Comparison of ENCODE assay signal across 10 mouse cellular contexts in genomic region chr14:118070100-118070499, GRCm38 (mm10). TPM values are rescaled to one million over a fixed set of nuclear protein-coding genes. Genes with fewer than 3 reads are reported as not detected.
DNase-seq lines count a peak whose midpoint lies in the region; ATAC-seq and TF ChIP-seq lines count a peak whose summit lies in the region.
"Had no signal": no experiment of that assay in that cellular context is flagged by ENCODE, and none has a peak within 500 bp of the region (broad histone marks: within the 10 kb centered on the region; RNA-seq: fewer than 3 reads in every experiment).

No protein-coding gene starts in this region.

- peak; percentile 63 for ATAC-seq in heart, embryonic 16.5 days (replicated peaks; ENCODE audit: extremely low read depth, insufficient read depth, low FRiP score)
- ATAC-seq in forebrain, postnatal 0 days = peak; percentile 50
- ATAC-seq in stomach, embryonic 16.5 days (ENCODE audit: insufficient read depth, low FRiP score) = peak; percentile 69

- H3K4me3 ChIP-seq in heart, embryonic 16.5 days (ENCODE audit: low read length) = no peak overlapping the region
- H3K4me3 ChIP-seq in forebrain, postnatal 0 days (ENCODE audit: low read depth, low read length) = no peak overlapping the region
- no peak overlapping the region for H3K4me3 ChIP-seq in stomach, embryonic 16.5 days (replicated peaks; ENCODE audit: low read length)
- H3K4me3 ChIP-seq: midbrain, embryonic 12.5 days had no signal

- WGBS in heart, embryonic 16.5 days = 55% methylated on average over 12 of the region's 12 CpGs
- 60% methylated on average over 12 of the region's 12 CpGs for WGBS in forebrain, postnatal 0 days
- 58% methylated on average over 12 of the region's 12 CpGs for WGBS in stomach, embryonic 16.5 days

- H3K36me3 ChIP-seq in heart, embryonic 16.5 days (ENCODE audit: control insufficient read depth, insufficient read depth) = no peaks in the 10 kb centered on the region
- no peaks in the 10 kb centered on the region for H3K36me3 ChIP-seq in forebrain, postnatal 0 days (ENCODE audit: insufficient read depth)
- H3K36me3 ChIP-seq in stomach, embryonic 16.5 days (ENCODE audit: control insufficient read depth, insufficient read depth, low read length) = no peaks in the 10 kb centered on the region
- H3K36me3 ChIP-seq: midbrain, embryonic 12.5 days had no signal

- H3K4me2 ChIP-seq in heart, embryonic 16.5 days (ENCODE audit: low read depth, low read length) = no peak overlapping the region
- H3K4me2 ChIP-seq in forebrain, postnatal 0 days (ENCODE audit: low read depth) = no peak overlapping the region
- no peak overlapping the region for H3K4me2 ChIP-seq in stomach, embryonic 16.5 days (ENCODE audit: low read depth, low read length)
- H3K4me2 ChIP-seq: midbrain, embryonic 12.5 days had no signal

- TF ChIP-seq CTCF in forebrain, postnatal 0 days (IDR thresholded peaks at IDR 0.05; ENCODE audit: low read depth) = no peak

- H3K27me3 ChIP-seq in heart, embryonic 16.5 days (ENCODE audit: control insufficient read depth, insufficient read depth, low read length) = no peaks in the 10 kb centered on the region
- no peaks in the 10 kb centered on the region for H3K27me3 ChIP-seq in forebrain, postnatal 0 days (ENCODE audit: insufficient read depth, low read length)
- no peaks in the 10 kb centered on the region for H3K27me3 ChIP-seq in stomach, embryonic 16.5 days (ENCODE audit: control insufficient read depth, insufficient read depth, low read length)
- H3K27me3 ChIP-seq: midbrain, embryonic 12.5 days had no signal

- H3K9me3 ChIP-seq in heart, embryonic 16.5 days (replicated peaks; ENCODE audit: control insufficient read depth, low read length) = no peaks in the 10 kb centered on the region
- H3K9me3 ChIP-seq in forebrain, postnatal 0 days (ENCODE audit: low read length) = no peaks in the 10 kb centered on the region
- H3K9me3 ChIP-seq in stomach, embryonic 16.5 days (replicated peaks; ENCODE audit: control insufficient read depth, low read length) = no peaks in the 10 kb centered on the region
- H3K9me3 ChIP-seq: midbrain, embryonic 12.5 days had no signal

- peak overlapping the region; percentile 49 for H3K27ac ChIP-seq in heart, embryonic 16.5 days (ENCODE audit: low read length)
- H3K27ac ChIP-seq in forebrain, postnatal 0 days (ENCODE audit: low read depth, low read length) = no peak overlapping the region
- peak overlapping the region; percentile 72 for H3K27ac ChIP-seq in stomach, embryonic 16.5 days (ENCODE audit: low read length)
- H3K27ac ChIP-seq: midbrain, embryonic 12.5 days had no signal

- no peak for DNase-seq in heart, adult 8-10 months (ENCODE audit: low spot score)
- DNase-seq in lung, postnatal 10 days = peak; percentile 15
- DNase-seq in lung, postnatal 36 days = no peak
- DNase-seq in forebrain, postnatal 0 days = no peak
- no peak for DNase-seq in adrenal gland, postnatal 10 days
- DNase-seq in thymus, adult 18-20 months = no peak
- DNase-seq: right cerebral cortex, postnatal 25 days had no signal

- no peak overlapping the region for H3K9ac ChIP-seq in heart, embryonic 16.5 days (ENCODE audit: low read length)
- H3K9ac ChIP-seq in forebrain, postnatal 0 days = no peak overlapping the region
- no peak overlapping the region for H3K9ac ChIP-seq in stomach, embryonic 16.5 days (ENCODE audit: low read length)
- H3K9ac ChIP-seq: midbrain, embryonic 12.5 days had no signal

- no peaks in the 10 kb centered on the region for H3K4me1 ChIP-seq in heart, embryonic 16.5 days (ENCODE audit: control insufficient read depth, insufficient read depth, low read length)
- no peaks in the 10 kb centered on the region for H3K4me1 ChIP-seq in forebrain, postnatal 0 days (ENCODE audit: insufficient read depth)
- H3K4me1 ChIP-seq in stomach, embryonic 16.5 days (ENCODE audit: control insufficient read depth, insufficient read depth, low read length) = no peaks in the 10 kb centered on the region
- H3K4me1 ChIP-seq: midbrain, embryonic 12.5 days had no signal

RNA-seq across cellular contexts. Expression of gene Dct, which starts 18.1 kb away (rescaled TPM):
- 2.5 and 2.6 TPM in 2 replicates for polyA plus RNA-seq in heart, embryonic 16.5 days (2015; fragmentation: Nextera tagmentation; extraction: Ambion mirVana)
- 1 to 10 TPM; 1.2 to 6.4 (median 3.5) TPM for total RNA-seq in heart, adult 8-10 months (2022)
- total RNA-seq in forebrain, postnatal 0 days (2014; rRNA removed) = 1.0 and 1.8 TPM in 2 replicates
- polyA plus RNA-seq in forebrain, postnatal 0 days (2015; fragmentation: Nextera tagmentation; extraction: Ambion mirVana) = 1.0 and 1.2 TPM in 2 replicates
- polyA plus RNA-seq in stomach, embryonic 16.5 days (2015; fragmentation: Nextera tagmentation; extraction: Ambion mirVana) = 1.0 and 1.2 TPM in 2 replicates
- total RNA-seq in adrenal gland, postnatal 10 days (2021) = not detected
